Mouse (Mus musculus) ovary, postnatal 36 days (tissue): ENCODE data around the gene Btbd35f7.
"Not testable (repeated sequence)": the region's sequence is repeated elsewhere in the genome, so short reads cannot be mapped to it uniquely, and the experiment has no call there.

Source experiments
- DNase-seq: peaks from one replicate; pipeline ENCODE4 v3.0.0; 2022; ENCODE audit warnings: low spot score, mixed read lengths

Gene Btbd35f7

GRCm38 (mm10) chrX:5668767-5669166 lies at the start of gene Btbd35f7:
TSS of gene Btbd35f7 (plus strand) at chrX:5669067.
- DNase-seq = not testable (repeated sequence)
